Mouse (Mus musculus): ENCODE measurements around the gene Apol10a. TPM values are rescaled to one million over a fixed set of nuclear protein-coding genes. Genes with fewer than 3 reads are reported as not detected.
"Not testable (repeated sequence)": the region's sequence is repeated elsewhere in the genome, so short reads cannot be mapped to it uniquely, and the experiment has no call there.

Gene Apol10a
- 0.02 TPM in 1 of 2 replicates, not detected in the other for polyA plus RNA-seq (2012; rRNA removed)

DNA sequence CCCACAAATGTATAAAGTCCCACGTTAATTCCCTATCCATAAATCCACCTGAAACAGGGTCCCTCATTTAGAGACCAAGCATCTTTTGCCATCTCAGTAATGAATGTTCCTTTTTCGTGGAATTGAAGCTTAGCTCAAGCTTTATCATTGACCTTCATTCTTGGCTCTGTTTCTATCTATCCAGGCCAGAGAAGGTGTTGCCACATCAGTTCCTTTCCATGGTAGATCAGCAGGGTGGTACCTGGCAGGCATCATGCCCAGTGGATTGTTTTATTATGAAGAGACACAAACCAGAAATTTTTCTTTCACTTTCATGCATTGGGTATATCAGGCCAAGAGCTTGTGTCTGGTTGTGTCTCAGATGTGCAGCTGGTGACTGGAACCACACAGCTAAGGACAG, at the start of gene Apol10a:
TSS of gene Apol10a (plus strand) at position 355 of the 400 bp plus-strand sequence.
- DNase-seq (ENCODE audit: extremely low spot score in 1 of 2, low spot score in 1 of 2), result not testable (repeated sequence)

DNA sequence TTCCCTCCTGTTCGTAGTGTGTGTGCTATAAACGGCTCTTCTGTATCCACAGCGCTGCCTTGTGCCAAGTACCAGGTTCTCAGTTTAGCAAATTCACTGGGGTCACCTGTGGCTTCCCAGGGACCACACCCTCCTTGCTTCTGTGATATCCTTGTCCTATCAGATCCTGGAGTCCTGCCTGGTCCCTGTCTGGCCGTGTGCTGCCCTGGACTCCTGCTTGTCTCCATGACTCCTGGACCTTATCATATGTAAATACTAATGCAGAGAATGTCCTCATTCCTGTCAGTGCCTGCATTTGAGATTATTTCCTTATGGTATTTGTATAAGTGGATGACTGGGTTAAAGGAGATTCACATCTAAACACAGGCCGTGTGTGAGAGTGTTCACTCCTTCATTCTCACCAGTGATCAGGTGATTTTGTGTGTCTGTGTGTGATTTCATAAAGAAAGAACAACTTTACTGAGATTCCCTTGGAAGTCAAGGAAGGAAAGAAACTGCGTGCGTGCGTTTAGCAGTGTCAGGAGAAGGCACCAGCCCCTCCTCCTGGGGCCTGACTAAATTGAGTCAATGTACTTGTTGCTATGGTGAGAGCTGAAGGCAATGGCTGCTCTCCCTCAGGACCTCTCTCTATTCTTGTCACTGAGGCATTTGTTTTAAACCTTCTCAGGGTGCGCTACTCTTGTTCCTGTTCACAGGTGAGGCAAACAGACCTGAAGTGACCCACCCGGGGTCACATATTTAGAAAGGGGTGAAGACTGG, 48.0 kb upstream of the Apol10a start:
- DNase-seq (ENCODE audit: extremely low spot score in 1 of 2, low spot score in 1 of 2), result not testable (repeated sequence)

DNA sequence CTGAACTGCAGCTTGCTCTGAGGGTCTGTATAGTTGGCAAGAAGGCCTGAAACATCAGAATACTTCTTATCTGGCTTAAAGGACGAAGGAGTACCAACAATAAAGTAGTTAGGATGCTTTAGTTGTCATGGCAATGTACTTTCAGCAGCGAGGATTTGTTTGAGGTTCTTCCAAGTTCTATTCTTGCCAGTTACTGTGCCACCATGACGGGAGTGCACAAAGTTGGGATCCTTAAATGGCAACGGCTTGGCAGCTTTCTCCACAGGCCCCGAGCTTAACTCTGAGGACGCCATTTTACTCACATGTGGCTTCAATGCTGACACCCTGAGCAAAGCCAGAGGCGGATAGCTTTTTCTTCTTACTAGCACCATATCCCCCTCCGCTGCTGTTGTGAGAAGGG, 32.1 kb upstream of the Apol10a start:
- DNase-seq (ENCODE audit: extremely low spot score in 1 of 2, low spot score in 1 of 2), result peak; percentile 38 to 53

DNA sequence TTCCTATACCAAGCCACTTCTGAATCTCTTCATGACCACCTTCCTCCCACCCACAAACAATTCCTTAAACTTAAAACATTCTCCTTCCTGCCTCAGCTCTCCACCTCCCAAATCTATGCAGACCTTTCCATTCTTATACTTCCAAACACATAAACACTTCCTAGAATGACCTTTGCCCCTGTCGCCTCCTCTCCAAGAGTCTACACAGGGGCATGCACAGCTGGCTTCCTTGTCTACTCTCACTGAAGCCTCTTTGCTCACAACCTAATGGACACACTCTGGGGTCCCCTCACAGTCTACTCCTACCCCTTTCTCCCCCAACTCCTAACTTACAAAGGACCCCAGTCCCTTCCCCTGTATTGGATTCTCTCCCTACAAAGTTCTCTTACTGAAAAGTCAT, 31.2 kb upstream of the Apol10a start:
- DNase-seq (ENCODE audit: extremely low spot score in 1 of 2, low spot score in 1 of 2), result not testable (repeated sequence)

DNA sequence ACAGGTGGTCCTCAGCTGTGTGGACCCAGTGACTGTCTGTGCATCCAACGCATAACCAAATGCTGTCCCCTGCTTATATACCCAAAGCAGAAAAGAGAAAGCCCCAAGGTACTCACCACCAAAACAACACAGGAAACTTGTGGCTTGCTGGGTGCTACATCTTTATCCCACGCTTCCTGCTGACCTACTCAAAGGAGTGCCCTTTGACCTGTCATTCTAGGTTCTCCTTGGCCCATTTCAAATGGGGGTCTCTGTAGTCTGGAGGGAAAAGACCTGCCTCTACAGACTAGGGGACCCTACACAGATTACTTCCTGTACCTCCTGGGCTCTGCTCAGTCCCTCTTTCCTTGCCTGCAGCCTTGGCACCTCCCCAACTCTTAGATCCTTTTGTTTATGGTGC, 29.5 kb upstream of the Apol10a start, which contains the start of gene Apol7b:
TSS of gene Apol7b (minus strand) at position 101 of the 400 bp plus-strand sequence.
- not testable (repeated sequence) for DNase-seq (ENCODE audit: extremely low spot score in 1 of 2, low spot score in 1 of 2)

DNA sequence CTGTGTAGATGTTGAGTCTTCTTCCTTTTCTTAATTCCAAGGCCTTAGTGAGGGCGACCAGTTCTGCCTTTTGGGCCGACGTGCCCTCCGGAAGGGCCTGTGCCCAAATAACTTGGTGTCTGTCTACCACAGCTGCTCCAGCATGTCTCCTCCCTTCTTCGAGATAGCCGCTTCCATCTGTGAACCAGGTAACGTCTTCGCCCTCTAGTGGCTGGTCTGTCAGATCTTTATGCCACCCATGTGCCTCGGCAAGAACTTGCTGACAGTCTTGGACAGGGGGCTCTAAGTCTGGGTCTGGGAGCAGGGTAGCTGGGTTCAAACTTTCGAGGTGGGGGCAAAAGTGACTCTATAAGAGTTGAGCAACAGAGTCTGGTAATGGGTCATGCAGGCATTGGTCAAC, 26.9 kb upstream of the Apol10a start:
- peak in 1 of 2 experiments; percentile 26 for DNase-seq (ENCODE audit: extremely low spot score in 1 of 2, low spot score in 1 of 2)

DNA sequence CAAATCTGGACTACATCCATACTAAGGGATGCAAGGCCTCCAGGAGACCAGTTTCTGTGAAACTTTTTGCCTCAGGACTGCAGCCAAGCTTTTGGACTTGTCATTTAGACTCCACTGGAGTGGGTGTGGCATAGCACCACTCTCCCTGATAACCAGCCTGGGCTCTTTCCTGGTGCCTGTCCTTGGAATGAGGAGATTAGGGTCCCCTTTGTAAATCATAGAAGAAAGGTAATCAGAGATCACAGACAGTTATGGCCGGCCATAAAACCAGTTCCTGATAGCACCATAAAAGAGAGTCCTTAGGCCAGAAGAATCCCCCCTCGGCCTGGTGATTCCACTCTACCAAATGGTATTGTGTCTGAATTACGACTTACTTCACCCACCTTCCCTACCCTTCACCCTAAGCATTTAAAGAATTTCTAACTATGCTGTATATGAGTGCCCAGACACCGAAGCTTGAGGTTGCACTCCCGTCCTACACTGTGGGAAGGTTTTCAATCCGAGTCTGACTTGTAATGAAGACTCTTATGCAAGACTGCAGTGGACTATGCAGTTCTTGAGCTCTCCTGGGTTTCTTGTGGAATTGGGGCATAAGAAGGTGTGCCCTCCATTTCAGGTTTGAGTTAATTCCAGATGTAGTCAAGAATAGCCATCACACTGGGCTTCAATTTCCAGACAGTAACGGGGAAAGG, 2.0 kb upstream of the Apol10a start:
- DNase-seq (ENCODE audit: extremely low spot score in 1 of 2, low spot score in 1 of 2), result not testable (repeated sequence)

DNA sequence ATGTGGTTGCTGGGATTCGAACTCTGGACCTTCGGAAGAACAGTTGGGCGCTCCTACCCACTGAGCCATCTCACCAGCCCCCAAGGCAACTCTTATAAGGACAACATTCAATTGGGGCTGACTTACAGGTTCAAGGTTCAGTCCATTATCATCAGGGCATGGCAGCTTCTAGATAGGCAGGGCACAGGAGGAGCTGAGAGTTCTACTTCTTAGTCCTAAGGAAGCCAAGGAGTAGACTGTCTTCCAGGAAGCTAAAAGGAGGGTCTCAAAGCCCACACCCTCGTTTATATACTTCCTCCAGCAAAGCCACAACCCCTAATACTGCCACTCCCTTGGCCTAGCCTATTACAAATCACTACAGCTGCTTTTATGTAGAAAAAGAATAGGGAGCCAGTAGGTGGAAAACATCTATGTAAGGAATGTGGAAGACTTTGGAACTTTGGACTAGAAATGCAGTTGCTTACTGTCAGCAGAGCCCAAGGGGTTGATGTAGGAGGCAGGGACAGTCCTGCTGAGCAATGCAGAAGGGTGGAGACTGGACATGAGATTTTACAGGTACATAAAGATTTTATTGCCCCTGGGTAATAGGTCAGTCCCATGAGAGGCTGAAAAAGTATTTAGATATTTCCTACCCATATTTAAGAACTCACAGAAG, 5.4 kb downstream of the Apol10a start:
- DNase-seq (ENCODE audit: extremely low spot score in 1 of 2, low spot score in 1 of 2), result no peak

DNA sequence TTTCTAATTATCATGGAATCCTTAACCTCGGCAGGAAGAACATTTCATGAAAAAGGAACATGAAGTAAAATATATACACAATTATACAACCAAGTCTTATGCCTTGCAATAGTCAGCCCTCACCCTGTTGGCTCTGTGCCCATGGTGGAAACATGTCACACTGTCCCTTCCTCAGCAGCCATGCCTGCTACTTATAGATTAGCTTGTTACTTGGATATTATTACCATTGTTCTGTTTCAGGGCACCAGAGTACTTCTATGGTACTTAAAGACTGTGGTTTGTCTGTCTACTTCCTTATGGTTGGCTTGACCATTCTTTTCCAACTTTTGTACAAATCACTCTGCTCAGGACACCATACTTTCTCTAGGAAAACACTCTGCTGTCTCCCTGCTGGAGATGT, 16.3 kb downstream of the Apol10a start:
- DNase-seq (ENCODE audit: extremely low spot score in 1 of 2, low spot score in 1 of 2), result not testable (repeated sequence)

DNA sequence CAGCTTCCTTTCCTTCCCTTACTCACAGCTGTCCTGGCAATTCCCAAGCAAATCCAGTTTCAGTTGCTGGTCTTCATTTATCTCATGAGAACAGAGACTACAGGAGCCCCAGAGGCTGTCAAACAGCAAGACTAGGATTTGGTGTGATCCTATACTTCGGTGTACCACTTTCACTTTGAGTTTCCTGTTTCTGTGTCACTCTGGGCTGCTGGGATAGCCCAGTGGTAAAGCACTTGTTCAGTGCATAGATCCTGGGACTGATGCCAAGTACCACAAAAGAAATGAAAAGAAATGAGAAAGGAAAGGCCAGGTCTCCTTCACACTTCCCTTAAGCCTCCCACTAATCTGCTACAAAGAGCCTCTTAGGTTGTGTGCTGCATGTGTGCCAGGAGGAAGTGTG, 17.8 kb downstream of the Apol10a start:
- DNase-seq (ENCODE audit: extremely low spot score in 1 of 2, low spot score in 1 of 2), result not testable (repeated sequence)

DNA sequence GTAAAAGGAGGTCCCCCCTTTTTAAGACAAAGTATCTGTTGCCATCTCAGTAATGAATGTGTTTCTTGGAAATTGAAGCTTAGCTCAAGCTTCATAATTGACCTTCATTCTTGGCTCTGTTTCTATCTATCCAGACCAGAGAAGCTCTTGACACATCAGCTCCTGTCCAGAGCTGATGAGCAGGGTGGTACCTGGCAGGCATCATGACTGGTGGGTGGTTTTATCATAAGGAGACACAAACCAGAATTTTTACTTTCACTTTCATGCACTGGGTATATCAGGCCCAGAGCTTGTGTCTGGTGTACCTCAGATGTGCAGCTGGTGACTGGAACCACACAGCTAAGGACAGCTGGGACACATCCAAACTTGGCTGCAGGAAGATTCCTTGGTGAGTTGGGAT, 31.1 kb downstream of the Apol10a start, which contains the start of gene Apol11a:
TSS of gene Apol11a (plus strand) at position 306 of the 400 bp plus-strand sequence.
- DNase-seq (ENCODE audit: extremely low spot score in 1 of 2, low spot score in 1 of 2), result not testable (repeated sequence)

DNA sequence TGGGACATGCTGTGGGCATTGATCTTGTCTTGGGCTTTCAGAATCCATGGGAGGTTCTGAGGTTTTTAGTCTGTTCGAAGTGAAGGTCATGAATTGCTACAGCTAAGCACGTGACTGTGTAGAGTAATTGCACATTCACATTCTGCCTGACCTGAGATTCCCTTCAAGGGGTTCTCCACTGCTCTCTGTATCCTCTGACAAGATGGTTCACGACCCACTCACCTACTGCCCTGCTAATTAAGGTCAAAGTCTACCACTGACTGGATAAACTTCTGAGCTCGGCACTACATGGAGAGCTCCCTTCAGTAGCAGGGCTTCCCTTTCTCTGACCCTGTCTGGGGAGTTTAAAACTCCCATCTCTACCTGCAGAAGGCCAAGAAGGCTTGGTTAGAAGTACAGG, 43.7 kb downstream of the Apol10a start:
- not testable (repeated sequence) for DNase-seq (ENCODE audit: extremely low spot score in 1 of 2, low spot score in 1 of 2)

DNA sequence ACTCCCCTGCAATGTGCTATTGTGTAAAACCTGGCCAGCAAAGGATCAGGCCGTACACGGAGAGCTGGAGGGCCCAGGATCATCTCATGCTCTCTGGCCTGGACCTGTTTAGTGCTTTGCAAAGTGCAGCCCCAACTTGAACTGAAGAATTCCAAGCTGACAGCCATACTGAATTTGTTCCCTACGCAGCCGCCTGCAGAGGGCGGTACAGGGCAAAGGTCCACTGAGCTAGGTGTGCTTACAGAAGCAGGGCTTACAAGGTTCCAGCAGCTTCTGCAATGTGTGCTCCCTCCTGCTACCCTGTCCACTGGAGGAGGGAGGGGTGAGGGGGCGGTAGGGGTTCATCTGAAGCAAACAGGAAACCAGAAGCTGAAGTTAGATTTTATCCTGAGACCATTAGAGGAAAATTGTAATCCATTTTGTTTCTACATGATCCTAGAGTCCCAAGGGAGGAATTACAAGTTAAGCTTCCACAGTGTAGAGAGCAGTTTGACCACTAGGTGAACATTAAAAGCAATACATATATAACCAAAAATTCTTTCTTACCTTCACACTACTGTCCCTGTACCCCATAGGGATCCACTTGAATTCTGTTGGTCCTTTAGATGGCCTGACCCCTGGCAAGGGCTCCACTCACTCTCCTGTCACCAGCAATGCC, 46.5 kb downstream of the Apol10a start:
- peak in 1 of 2 experiments; percentile 56 for DNase-seq (ENCODE audit: extremely low spot score in 1 of 2, low spot score in 1 of 2)

DNA sequence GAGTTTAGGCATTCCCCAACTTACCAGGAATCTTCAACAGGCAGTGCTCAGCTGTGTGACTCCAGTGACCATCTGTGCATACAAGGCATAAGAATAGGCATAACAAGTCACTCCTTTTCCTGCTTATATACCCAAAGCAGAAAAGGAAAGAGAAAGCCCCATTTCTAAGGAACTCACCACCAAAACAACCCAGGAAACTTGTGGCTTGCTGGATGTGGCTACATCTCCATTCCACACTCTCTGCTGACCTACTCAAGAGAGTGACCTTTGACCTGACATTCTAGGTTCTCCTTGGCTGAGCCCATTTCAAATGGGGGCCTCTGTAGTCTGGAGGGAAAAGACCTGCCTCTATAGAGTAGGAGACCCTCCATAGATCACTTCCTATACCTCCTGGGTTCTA, 56.4 kb downstream of the Apol10a start, which contains the start of gene Apol7c:
TSS of gene Apol7c (minus strand) at position 101 of the 400 bp plus-strand sequence.
- no peak for DNase-seq (ENCODE audit: extremely low spot score in 1 of 2, low spot score in 1 of 2)

DNA sequence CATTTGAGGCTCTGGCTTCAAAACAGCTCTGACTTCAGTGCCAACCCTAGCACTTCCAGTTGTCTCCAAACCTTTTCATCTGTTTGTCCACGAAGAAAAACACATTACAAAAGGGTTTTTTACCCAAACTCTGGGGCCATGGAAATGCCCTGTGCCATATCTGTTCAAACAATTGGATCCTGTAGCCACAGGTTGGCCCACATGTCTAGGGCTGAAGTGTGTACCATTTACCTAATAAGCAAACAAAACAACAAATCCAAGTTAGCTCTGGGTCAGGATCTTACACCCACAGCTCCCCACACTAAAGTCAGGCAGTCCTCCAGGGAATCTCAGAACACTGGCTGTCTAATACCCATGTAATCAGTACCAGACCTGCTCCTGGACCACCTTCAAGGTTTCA, 62.4 kb downstream of the Apol10a start:
- not testable (repeated sequence) for DNase-seq (ENCODE audit: extremely low spot score in 1 of 2, low spot score in 1 of 2)

Other genes starting within 250 kb of the Apol10a start
- gene Rbfox2, start 170.0 kb upstream of the Apol10a start, polyA plus RNA-seq (2012; rRNA removed), result 200 and 212 TPM in 2 replicates
- 0.19 and 0.38 TPM in 2 replicates for gene Apol7a, start 77.9 kb upstream of the Apol10a start, polyA plus RNA-seq (2012; rRNA removed)
- 0.60 and 0.97 TPM in 2 replicates for gene Apol9a, start 65.9 kb upstream of the Apol10a start, polyA plus RNA-seq (2012; rRNA removed)
- 0.08 and 0.22 TPM in 2 replicates for gene Apol7b, start 29.6 kb upstream of the Apol10a start, polyA plus RNA-seq (2012; rRNA removed)
- not detected in 2 replicates for gene Apol11a, start 31.2 kb downstream of the Apol10a start, polyA plus RNA-seq (2012; rRNA removed)
- not detected in 2 replicates for gene Apol7c, start 56.3 kb downstream of the Apol10a start, polyA plus RNA-seq (2012; rRNA removed)
- not detected in 2 replicates for gene 1700025B11Rik, start 84.8 kb downstream of the Apol10a start, polyA plus RNA-seq (2012; rRNA removed)
- 0.29 and 0.60 TPM in 2 replicates for gene Apol10b, start 119.1 kb downstream of the Apol10a start, polyA plus RNA-seq (2012; rRNA removed)
- gene Gm36245, start 122.2 kb downstream of the Apol10a start, polyA plus RNA-seq (2012; rRNA removed), result not detected in 2 replicates
- not detected in 2 replicates for gene Apol11b, start 166.2 kb downstream of the Apol10a start, polyA plus RNA-seq (2012; rRNA removed)
- gene Apol7e, start 221.8 kb downstream of the Apol10a start, polyA plus RNA-seq (2012; rRNA removed), result 0.04 and 0.11 TPM in 2 replicates

Measured in frontal cortex, adult 2 months (tissue).